Mouse (Mus musculus) gastrocnemius, postnatal 25 days (tissue): ENCODE measurements around the gene Arfgap3. TPM values are rescaled to one million over a fixed set of nuclear protein-coding genes. Genes with fewer than 3 reads are reported as not detected.
"Not testable (repeated sequence)": the region's sequence is repeated elsewhere in the genome, so short reads cannot be mapped to it uniquely, and the experiment has no call there.

Experiments
- DNase-seq: peaks from one replicate; pipeline ENCODE4 v3.0.0; 2022
- total RNA-seq, 2 experiments: library from RNA; stranded (reverse); gene quantifications; 1 replicate in 1 of 2; 2 replicates in 1 of 2; pipeline ENCODE4 v1.2.3; 2021

Arfgap3 gene
- total RNA-seq, 2 experiments from 2014 or later: 5.8 to 9.6 TPM

- DNase-seq: no peak
Observed at GRCm38 (mm10) chr15:83294954-83295353, 55.1 kb downstream of the Arfgap3 start.

- no peak for DNase-seq
Observed at GRCm38 (mm10) chr15:83293706-83294645, 56.1 kb downstream of the Arfgap3 start.

GRCm38 (mm10) chr15:83293144-83293543 lies 56.9 kb downstream of the Arfgap3 start:
- DNase-seq: no peak

GRCm38 (mm10) chr15:83292261-83293056 lies 57.6 kb downstream of the Arfgap3 start:
- no peak for DNase-seq

GRCm38 (mm10) chr15:83290899-83291298 lies 59.1 kb downstream of the Arfgap3 start:
- no peak for DNase-seq

GRCm38 (mm10) chr15:83284828-83285227 lies 65.2 kb downstream of the Arfgap3 start:
- no peak for DNase-seq

- DNase-seq: no peak
Observed at GRCm38 (mm10) chr15:83282397-83282796, 67.7 kb downstream of the Arfgap3 start.

- no peak for DNase-seq
Observed at GRCm38 (mm10) chr15:83281303-83281702, 68.7 kb downstream of the Arfgap3 start.

- no peak for DNase-seq
Observed at GRCm38 (mm10) chr15:83278579-83278978, 71.5 kb downstream of the Arfgap3 start.

GRCm38 (mm10) chr15:83277451-83277850 lies 72.6 kb downstream of the Arfgap3 start:
- DNase-seq: no peak

- DNase-seq: not testable (repeated sequence)
Observed at GRCm38 (mm10) chr15:83274237-83274636, 75.8 kb downstream of the Arfgap3 start.

GRCm38 (mm10) chr15:83273017-83273416 lies 77.0 kb downstream of the Arfgap3 start:
- no peak for DNase-seq

GRCm38 (mm10) chr15:83271221-83271620 lies 78.8 kb downstream of the Arfgap3 start:
- not testable (repeated sequence) for DNase-seq

- not testable (repeated sequence) for DNase-seq
Observed at GRCm38 (mm10) chr15:83269985-83270384, 80.1 kb downstream of the Arfgap3 start.

GRCm38 (mm10) chr15:83268428-83268827 lies 81.6 kb downstream of the Arfgap3 start:
- not testable (repeated sequence) for DNase-seq

GRCm38 (mm10) chr15:83265269-83265668 lies 84.8 kb downstream of the Arfgap3 start:
- no peak for DNase-seq

GRCm38 (mm10) chr15:83263405-83263804 lies 86.6 kb downstream of the Arfgap3 start:
- DNase-seq: no peak

- no peak for DNase-seq
Observed at GRCm38 (mm10) chr15:83257906-83258305, 92.1 kb downstream of the Arfgap3 start.

GRCm38 (mm10) chr15:83256491-83256890 lies 93.6 kb downstream of the Arfgap3 start:
- DNase-seq: no peak

- no peak for DNase-seq
Observed at GRCm38 (mm10) chr15:83255944-83256343, 94.1 kb downstream of the Arfgap3 start.

- DNase-seq: no peak
Observed at GRCm38 (mm10) chr15:83255191-83255782, 94.8 kb downstream of the Arfgap3 start.

GRCm38 (mm10) chr15:83254372-83255070 lies 95.5 kb downstream of the Arfgap3 start:
- no peak for DNase-seq
